Mouse (Mus musculus): ENCODE results near the gene Vmn1r233. TPM values are rescaled to one million over a fixed set of nuclear protein-coding genes. Genes with fewer than 3 reads are reported as not detected.

Vmn1r233 gene
- polyA plus RNA-seq, 1 experiment from 2014 or later = not detected

DNA sequence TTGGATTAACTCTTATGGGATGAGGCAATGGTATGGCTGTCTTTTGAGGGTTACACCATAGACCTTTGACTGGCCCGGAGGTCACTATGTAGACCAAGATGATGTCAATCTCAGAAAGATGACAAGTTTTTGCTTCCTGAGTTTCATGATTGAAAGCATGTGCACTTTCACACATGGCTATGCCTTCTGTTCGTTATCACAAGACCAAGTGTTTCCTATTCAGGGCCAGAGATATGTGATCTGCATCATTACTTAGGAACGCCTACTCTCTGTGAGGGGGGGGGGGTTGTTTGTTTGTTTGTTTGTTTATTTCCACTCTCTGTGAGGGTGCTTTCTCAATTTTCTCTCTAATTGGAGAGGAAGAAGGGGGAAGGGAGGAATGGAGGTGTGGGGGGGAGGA is 52.0 kb downstream of the Vmn1r233 start:
- Histone ChIP-seq H3K4me1 (peaks cover 20% of the 10 kb centered on the region), H3K36me3 (no peaks in the 10 kb centered on the region), H3K4me3 (replicated peaks) (peak overlapping the region; percentile 62), H3K27ac (peak overlapping the region; percentile 96), H3K27me3 (no peaks in the 10 kb centered on the region), H3K4me2 (peak overlapping the region; percentile 66), H3K9ac (peak overlapping the region; percentile 60), H3K9me3 (replicated peaks) (no peaks in the 10 kb centered on the region)
- no peak for ATAC-seq (replicated peaks; ENCODE audit: low FRiP score)
- WGBS = 46% methylated on average over 3 of the region's 3 CpGs

Other genes with a start within 250 kb of the Vmn1r233 start
- gene Vmn1r228, start 210.3 kb downstream of the Vmn1r233 start, polyA plus RNA-seq (2015; fragmentation: Nextera tagmentation; extraction: Ambion mirVana) = not detected in 2 replicates
- gene Vmn1r229, start 184.9 kb downstream of the Vmn1r233 start, polyA plus RNA-seq (2015; fragmentation: Nextera tagmentation; extraction: Ambion mirVana) = not detected in 2 replicates
- not detected in 2 replicates for gene Vmn1r230, start 156.0 kb downstream of the Vmn1r233 start, polyA plus RNA-seq (2015; fragmentation: Nextera tagmentation; extraction: Ambion mirVana)
- gene Vmn1r231, start 91.4 kb downstream of the Vmn1r233 start, polyA plus RNA-seq (2015; fragmentation: Nextera tagmentation; extraction: Ambion mirVana) = not detected in 2 replicates
- not detected in 2 replicates for gene Vmn1r232, start 76.8 kb downstream of the Vmn1r233 start, polyA plus RNA-seq (2015; fragmentation: Nextera tagmentation; extraction: Ambion mirVana)
- gene Ppp2r1a, start 51.2 kb downstream of the Vmn1r233 start, polyA plus RNA-seq (2015; fragmentation: Nextera tagmentation; extraction: Ambion mirVana) = 397 and 432 TPM in 2 replicates
- 14.9 and 15.8 TPM in 2 replicates for gene Zfp160, start 12.4 kb upstream of the Vmn1r233 start, polyA plus RNA-seq (2015; fragmentation: Nextera tagmentation; extraction: Ambion mirVana)
- gene Vmn1r234, start 229.6 kb upstream of the Vmn1r233 start, polyA plus RNA-seq (2015; fragmentation: Nextera tagmentation; extraction: Ambion mirVana) = not detected in 2 replicates